Mouse (Mus musculus) testis, adult 2 months (tissue): ENCODE measurements around the gene BC049352.

ENCODE experiments used
- CTCF ChIP-seq: fragments of 200-500 bp; IDR thresholded peaks from 2 replicates; pipeline ENCODE4 v1.5.1; 2012; ENCODE audit warnings: low read depth, mild to moderate bottlenecking, inconsistent platforms, low read length, moderate library complexity; ENCODE audit not compliant: control insufficient read depth, insufficient read depth, insufficient replicate concordance
- POLR2A ChIP-seq: fragments of 200-500 bp; IDR thresholded peaks from 2 replicates; pipeline ENCODE4 v1.6.1; 2012; ENCODE audit warnings: low read depth, mild to moderate bottlenecking, inconsistent platforms, low read length, moderate library complexity; ENCODE audit not compliant: control insufficient read depth

GRCm38 (mm10) chr9:45241397-45241796 lies 59.6 kb downstream of the BC049352 start:
- TF ChIP-seq CTCF (no peak), POLR2A (no peak)
